Mouse (Mus musculus) bone marrow macrophage, adult 2 months (primary cell): Measurements from ENCODE around the gene Ppp1r18. TPM values are rescaled to one million over a fixed set of nuclear protein-coding genes. Genes with fewer than 3 reads are reported as not detected.

Source experiments
- H3K27ac ChIP-seq: 2 replicates; pipeline ENCODE4 v1.5.1; 2012; ENCODE audit warnings: low read depth, low read length; ENCODE audit not compliant: insufficient read depth
- H3K4me1 ChIP-seq: 2 replicates; pipeline ENCODE4 v1.6.1; 2012; ENCODE audit warnings: low read length; ENCODE audit not compliant: control insufficient read depth, insufficient read depth
- H3K4me3 ChIP-seq: 2 replicates; pipeline ENCODE4 v1.5.1; 2012; ENCODE audit warnings: mild to moderate bottlenecking, low read length, moderate library complexity; ENCODE audit not compliant: insufficient read depth
- CTCF ChIP-seq: IDR thresholded peaks from 2 replicates; pipeline ENCODE4 v1.5.1; 2012; ENCODE audit warnings: low read depth, mild to moderate bottlenecking, low read length, moderate library complexity
- POLR2A ChIP-seq: IDR thresholded peaks from 2 replicates; pipeline ENCODE4 v1.6.1; 2012; ENCODE audit warnings: mild to moderate bottlenecking, low read depth, low read length, borderline replicate concordance
- polyA plus RNA-seq: library from polyadenylated mRNA; stranded (reverse); fragments of >200 nt; gene quantifications from 2 replicates; pipeline ENCODE4 v1.2.4, GENCODE M21; 2012; ENCODE audit not compliant: missing spikeins, insufficient read depth, insufficient read length

Ppp1r18 gene
- polyA plus RNA-seq, 1 experiment: 202 TPM

- Histone ChIP-seq H3K4me1 (no peaks in the 10 kb centered on the region), H3K27ac (no peak overlapping the region), H3K4me3 (no peak overlapping the region)
- no peak for TF ChIP-seq POLR2A
- TF ChIP-seq CTCF: no peak
These were observed 17.3 kb upstream of the Ppp1r18 start for GRCm38 (mm10) chr17:35848112-35848511.

- Histone ChIP-seq H3K4me1 (peaks cover 7% of the 10 kb centered on the region), H3K27ac (no peak overlapping the region), H3K4me3 (no peak overlapping the region)
- TF ChIP-seq CTCF (no peak), POLR2A (no peak)
These were observed 14.4 kb upstream of the Ppp1r18 start for GRCm38 (mm10) chr17:35850974-35851373.

- no peak overlapping the region for H3K4me3 ChIP-seq
- H3K4me1 ChIP-seq: peaks cover 26% of the 10 kb centered on the region
- H3K27ac ChIP-seq: peak overlapping the region; percentile 46
- no peak for TF ChIP-seq POLR2A
- no peak for TF ChIP-seq CTCF
These were observed 6.0 kb upstream of the Ppp1r18 start for GRCm38 (mm10) chr17:35859371-35859770.

GRCm38 (mm10) chr17:35859835-35860234 is 5.6 kb upstream of the Ppp1r18 start:
- peak overlapping the region; percentile 46 for H3K27ac ChIP-seq
- H3K4me3 ChIP-seq: no peak overlapping the region
- H3K4me1 ChIP-seq: peaks cover 28% of the 10 kb centered on the region
- TF ChIP-seq CTCF (no peak), POLR2A (no peak)

GRCm38 (mm10) chr17:35860831-35861197 is 4.6 kb upstream of the Ppp1r18 start:
- H3K4me3 ChIP-seq: peak overlapping the region; percentile 87
- H3K4me1 ChIP-seq: peaks cover 28% of the 10 kb centered on the region
- TF ChIP-seq POLR2A (no peak), CTCF (no peak)
- no peak overlapping the region for H3K27ac ChIP-seq

GRCm38 (mm10) chr17:35861198-35861857 is 4.1 kb upstream of the Ppp1r18 start, which contains the start of gene Nrm:
Gene Nrm, plus strand, starts transcription at chr17:35861318.
- TF ChIP-seq CTCF (no peak), POLR2A (no peak)
- H3K4me3 ChIP-seq: peak within 1 kb of the TSS; percentile 87
- peaks cover 28% of the 10 kb centered on the region for H3K4me1 ChIP-seq
- H3K27ac ChIP-seq: peak within 1 kb of the TSS; percentile 65

GRCm38 (mm10) chr17:35864832-35865353 is 500 bp upstream of the Ppp1r18 start:
- TF ChIP-seq CTCF: no peak
- TF ChIP-seq POLR2A: no peak
- Histone ChIP-seq H3K4me3 (peak overlapping the region; percentile 98), H3K27ac (peak overlapping the region; percentile 96), H3K4me1 (peaks cover 21% of the 10 kb centered on the region)

- peak overlapping the region; percentile 98 for H3K4me3 ChIP-seq
- H3K27ac ChIP-seq: peak overlapping the region; percentile 96
- peaks cover 15% of the 10 kb centered on the region for H3K4me1 ChIP-seq
- no peak for TF ChIP-seq CTCF
- TF ChIP-seq POLR2A: no peak
These were observed 963 bp downstream of the Ppp1r18 start for GRCm38 (mm10) chr17:35866281-35866831.

- H3K27ac ChIP-seq: peak overlapping the region; percentile 96
- peaks cover 16% of the 10 kb centered on the region for H3K4me1 ChIP-seq
- peak overlapping the region; percentile 98 for H3K4me3 ChIP-seq
- TF ChIP-seq POLR2A (no peak), CTCF (no peak; the same call in 1 of the 2 replicates)
These were observed 1.8 kb downstream of the Ppp1r18 start for GRCm38 (mm10) chr17:35866911-35867890.
